Mouse (Mus musculus) gastrocnemius, postnatal 36 days (tissue): ENCODE measurements at regions not wholly inside any gene's neighbourhood (a gene's known extent, or its start where the extent isn't known, plus 50 kb on each side); places are given as distances from the start of the nearest gene placed in this dataset.

Experiments
- DNase-seq, 2 experiments: peaks; one replicate each; pipeline ENCODE4 v3.0.0; 2022
- intact Hi-C: fragments of 180-260 bp; cut with DNase I; formaldehyde crosslinking; loops from one replicate; pipeline ENCODE4 v1.15.1; 2025

- intact Hi-C loops = no loop called here
- no peak for DNase-seq
These were observed 54.3 kb upstream of the Tmem150c start for GRCm38 (mm10) chr5:100213901-100214300.

GRCm38 (mm10) chr5:100210708-100211107, 51.1 kb upstream of the Tmem150c start:
- DNase-seq = no peak
- intact Hi-C loops = no loop called here
